Mouse (Mus musculus): Measurements from ENCODE around the gene Faim.

GRCm38 (mm10) chr9:98974898-98975297 lies 11.3 kb upstream of the Faim start:
- TF ChIP-seq CTCF (IDR thresholded peaks at IDR 0.05; ENCODE audit: extremely low read depth, insufficient read length, insufficient replicate concordance, low read depth, low read length) = no peak
- TF ChIP-seq POLR2A (IDR thresholded peaks at IDR 0.05; ENCODE audit: low read depth, low read length) = no peak
